ENCODE assay signal across 15 mouse cellular contexts in genomic region chr2:34628903-34629540, GRCm38 (mm10).
DNase-seq lines count a peak whose midpoint lies in the region; ATAC-seq lines count a peak whose summit lies in the region.
"Had no signal": no experiment of that assay in that cellular context is flagged by ENCODE, and none has a peak within 500 bp of the region (broad histone marks: within the 10 kb centered on the region; RNA-seq: fewer than 3 reads in every experiment).

No protein-coding gene starts in this region.

- WGBS in lung, embryonic 16.5 days, result 48% methylated on average over 4 of the region's 4 CpGs
- 75% methylated on average over 4 of the region's 4 CpGs for WGBS in stomach, embryonic 15.5 days
- 92% methylated on average over 4 of the region's 4 CpGs for WGBS in midbrain, embryonic 15.5 days

- no peaks in the 10 kb centered on the region for H3K36me3 ChIP-seq in lung, embryonic 16.5 days (ENCODE audit: control insufficient read depth, insufficient read depth, low read length)
- H3K36me3 ChIP-seq in stomach, embryonic 15.5 days, result 0 out of 2 replicates have a peak, but pooled peaks cover 4% of the 10 kb centered on the region
- 0 out of 2 replicates have a peak, but pooled peaks cover 3% of the 10 kb centered on the region for H3K36me3 ChIP-seq in midbrain, embryonic 15.5 days (replicated peaks)

- H3K4me3 ChIP-seq in lung, embryonic 16.5 days (ENCODE audit: low read length), result no peak overlapping the region
- no peak overlapping the region for H3K4me3 ChIP-seq in stomach, embryonic 15.5 days (replicated peaks)
- H3K4me3 ChIP-seq in midbrain, embryonic 15.5 days, result no peak overlapping the region
- H3K4me3 ChIP-seq: hindbrain, embryonic 13.5 days had no signal

- no peaks in the 10 kb centered on the region for H3K9me3 ChIP-seq in lung, embryonic 16.5 days (ENCODE audit: control insufficient read depth, low read length)
- H3K9me3 ChIP-seq in stomach, embryonic 15.5 days, result no peaks in the 10 kb centered on the region
- no peaks in the 10 kb centered on the region for H3K9me3 ChIP-seq in midbrain, embryonic 15.5 days
- H3K9me3 ChIP-seq: hindbrain, embryonic 13.5 days had no signal

- peaks cover 25% of the 10 kb centered on the region for H3K4me1 ChIP-seq in lung, embryonic 16.5 days (replicated peaks; ENCODE audit: control insufficient read depth, insufficient read depth, low read length)
- H3K4me1 ChIP-seq in stomach, embryonic 15.5 days, result peaks cover 19% of the 10 kb centered on the region
- no peaks in the 10 kb centered on the region for H3K4me1 ChIP-seq in midbrain, embryonic 15.5 days

- no peak for ATAC-seq in lung, embryonic 16.5 days (ENCODE audit: low read depth)
- peak; percentile 41; the same call in 1 of the 2 replicates for ATAC-seq in granulocyte monocyte progenitor cell, adult 5-6 weeks (replicated peaks; ENCODE audit: poor library complexity, severe bottlenecking)
- no peak; the same call in 1 of the 2 replicates for ATAC-seq in stomach, embryonic 15.5 days (ENCODE audit: insufficient read depth, low FRiP score, low read depth)
- ATAC-seq in midbrain, embryonic 15.5 days (replicated peaks), result no peak
- ATAC-seq: forebrain, embryonic 14.5 days had no signal

- peak overlapping the region; percentile 5; the same call in 1 of the 2 replicates for H3K9ac ChIP-seq in lung, embryonic 16.5 days (ENCODE audit: low read length)
- H3K9ac ChIP-seq in stomach, embryonic 15.5 days, result no peak overlapping the region
- no peak overlapping the region for H3K9ac ChIP-seq in midbrain, embryonic 15.5 days
- H3K9ac ChIP-seq: hindbrain, embryonic 13.5 days had no signal

- H3K27me3 ChIP-seq in lung, embryonic 16.5 days (ENCODE audit: control insufficient read depth, insufficient read depth, low read depth, low read length), result no peaks in the 10 kb centered on the region
- H3K27me3 ChIP-seq in stomach, embryonic 15.5 days (replicated peaks), result no peaks in the 10 kb centered on the region
- H3K27me3 ChIP-seq in midbrain, embryonic 15.5 days (replicated peaks), result no peaks in the 10 kb centered on the region
- H3K27me3 ChIP-seq: hindbrain, embryonic 13.5 days had no signal

- peak; percentile 34 to 41 for DNase-seq in heart, adult 18-20 months
- no peak for DNase-seq in heart, postnatal 4 days
- DNase-seq in lung, postnatal 10 days, result no peak
- DNase-seq: cerebellum, adult 8-10 months; gastrocnemius, postnatal 25 days; kidney, adult 9 months; layer of hippocampus, adult 9-11 months; retina, postnatal 1 day; thymus, postnatal 14 days had no signal

- H3K27ac ChIP-seq in lung, embryonic 16.5 days (ENCODE audit: low read length), result peak overlapping the region; percentile 60
- peak overlapping the region; percentile 76 for H3K27ac ChIP-seq in stomach, embryonic 15.5 days
- no peak overlapping the region for H3K27ac ChIP-seq in midbrain, embryonic 15.5 days
- H3K27ac ChIP-seq: hindbrain, embryonic 13.5 days had no signal

- no peak overlapping the region for H3K4me2 ChIP-seq in lung, embryonic 16.5 days (ENCODE audit: low read depth, low read length)
- no peak overlapping the region for H3K4me2 ChIP-seq in stomach, embryonic 15.5 days
- H3K4me2 ChIP-seq in midbrain, embryonic 15.5 days, result no peak overlapping the region
- H3K4me2 ChIP-seq: hindbrain, embryonic 13.5 days had no signal

Comparison
In these comparisons a context has a peak if more than half of its experiments do, and no peak if none do; other contexts are left out.
1. DNase-seq: peak in heart, adult 18-20 months (2 of 2); none in heart, postnatal 4 days (single experiment) and lung, postnatal 10 days (single experiment).